Mouse (Mus musculus): Measurements from ENCODE around the gene Baz1b. TPM values are rescaled to one million over a fixed set of nuclear protein-coding genes. Genes with fewer than 3 reads are reported as not detected.
"Not testable (repeated sequence)": the region's sequence is repeated elsewhere in the genome, so short reads cannot be mapped to it uniquely, and the experiment has no call there.

Gene Baz1b
- polyA plus RNA-seq, 1 experiment: 58.9 TPM

DNA sequence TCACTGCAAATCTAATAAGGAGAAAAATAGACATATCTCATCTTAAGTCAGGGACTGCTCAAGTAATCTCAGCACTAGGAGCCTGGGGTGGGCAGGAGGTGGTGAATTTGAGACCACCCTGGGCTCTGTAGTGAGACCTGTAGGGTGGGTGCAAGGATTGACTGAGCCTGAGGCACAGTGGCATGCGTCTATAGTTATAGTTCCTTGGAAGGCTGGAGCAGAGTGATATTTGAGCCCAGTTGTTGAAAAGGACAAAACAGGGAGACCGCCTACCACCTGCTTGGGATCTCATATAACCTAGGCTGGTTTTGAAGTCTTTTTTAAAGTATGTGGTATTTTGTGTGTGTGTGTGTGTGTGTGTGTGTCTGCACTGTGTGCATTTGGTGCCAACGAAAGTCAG is 37.1 kb downstream of the Baz1b start:
- no peak for TF ChIP-seq POLR2A (IDR thresholded peaks at IDR 0.05; ENCODE audit: borderline replicate concordance, low read depth, low read length)
- no peak for TF ChIP-seq CTCF (IDR thresholded peaks at IDR 0.05; ENCODE audit: low read depth, low read length)
- no peak overlapping the region for H3K4me3 ChIP-seq (ENCODE audit: insufficient read depth, low read length)

DNA sequence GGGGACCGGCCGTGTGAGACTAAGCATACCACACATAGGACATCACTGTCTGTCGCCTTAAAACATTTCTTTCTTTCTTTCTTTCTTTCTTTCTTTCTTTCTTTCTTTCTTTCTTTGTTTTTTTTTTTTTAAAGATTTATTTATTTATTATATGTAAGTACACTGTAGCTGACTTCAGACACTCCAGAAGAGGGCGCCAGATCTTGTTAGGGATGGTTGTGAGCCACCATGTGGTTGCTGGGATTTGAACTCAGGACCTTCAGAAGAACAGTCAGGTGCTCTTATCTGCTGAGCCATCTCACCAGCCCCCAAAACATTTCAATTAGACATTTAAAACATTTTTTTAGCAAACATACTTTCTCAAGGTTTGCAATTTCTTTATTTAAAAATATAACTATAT is 38.8 kb downstream of the Baz1b start:
- H3K4me3 ChIP-seq (ENCODE audit: insufficient read depth, low read length); H3K4me1 ChIP-seq (ENCODE audit: control insufficient read depth, insufficient read depth, low read length); H3K27ac ChIP-seq (ENCODE audit: insufficient read depth, low read depth, low read length): not testable (repeated sequence)

More for the DNA sequence above, 37.1 kb downstream of the Baz1b start:
- no peaks in the 10 kb centered on the region for H3K4me1 ChIP-seq (ENCODE audit: control insufficient read depth, insufficient read depth, low read length)
- no peak overlapping the region for H3K27ac ChIP-seq (ENCODE audit: insufficient read depth, low read depth, low read length)

DNA sequence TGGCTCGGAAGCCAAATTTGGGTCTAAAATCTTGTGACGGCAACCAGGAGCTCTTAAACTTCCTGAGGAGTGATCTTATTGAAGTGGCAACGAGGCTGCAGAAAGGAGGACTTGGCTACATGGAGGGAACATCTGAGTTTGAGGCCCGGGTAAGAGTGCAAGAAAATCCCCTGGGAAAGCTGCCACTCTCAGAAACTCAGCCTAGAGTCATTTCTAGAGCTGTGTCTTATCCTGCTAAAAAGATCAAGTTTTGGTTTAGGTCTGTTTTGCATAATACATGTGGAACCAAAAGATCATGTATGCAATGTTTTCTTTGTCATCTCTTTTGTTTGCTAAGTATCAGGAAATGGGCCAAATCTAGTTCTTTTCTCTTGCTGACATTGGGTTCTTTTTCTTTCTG is 43.1 kb downstream of the Baz1b start:
- H3K4me1 ChIP-seq (ENCODE audit: control insufficient read depth, insufficient read depth, low read length): no peaks in the 10 kb centered on the region
- no peak overlapping the region for H3K4me3 ChIP-seq (ENCODE audit: insufficient read depth, low read length)
- no peak for TF ChIP-seq CTCF (IDR thresholded peaks at IDR 0.05; ENCODE audit: low read depth, low read length)
- no peak for TF ChIP-seq POLR2A (IDR thresholded peaks at IDR 0.05; ENCODE audit: borderline replicate concordance, low read depth, low read length)
- H3K27ac ChIP-seq (ENCODE audit: insufficient read depth, low read depth, low read length): no peak overlapping the region

DNA sequence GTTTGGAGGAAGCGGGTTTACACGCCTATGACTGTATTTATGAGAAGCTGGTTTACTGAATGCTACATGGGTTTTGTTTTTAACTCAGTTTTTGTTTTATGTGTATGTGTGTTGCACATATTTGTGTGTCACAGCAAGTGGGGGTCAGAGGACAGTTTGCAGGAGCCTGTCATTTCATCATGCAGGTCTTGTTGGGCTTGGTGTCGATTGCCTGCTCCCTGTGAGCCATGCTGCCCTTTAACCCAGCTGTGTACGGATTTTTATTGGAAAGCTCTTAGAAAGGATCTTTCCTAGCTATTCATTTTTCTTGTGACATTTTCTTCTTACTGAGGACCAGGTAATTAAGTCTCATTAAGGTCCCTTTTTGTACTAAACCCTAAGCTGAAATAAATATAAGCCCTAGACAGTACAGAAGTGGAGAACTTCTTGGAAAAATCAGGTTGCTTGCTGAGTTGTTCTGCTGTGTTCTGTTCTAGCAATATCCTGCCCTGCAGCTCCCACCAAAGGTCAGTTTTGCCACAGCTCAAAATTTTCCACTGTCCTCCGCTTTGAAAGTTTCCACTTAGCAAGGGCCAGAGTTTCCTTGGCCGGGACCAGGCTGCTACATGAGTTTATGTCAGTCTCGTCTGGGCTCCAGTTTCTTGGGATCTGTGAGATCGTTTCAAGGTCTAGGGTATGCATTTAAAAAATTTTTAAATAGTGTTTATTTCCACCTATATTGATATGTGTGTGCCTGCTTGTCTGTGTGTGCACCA is 46.3 kb downstream of the Baz1b start:
- no peak overlapping the region for H3K4me3 ChIP-seq (ENCODE audit: insufficient read depth, low read length)
- H3K27ac ChIP-seq (ENCODE audit: insufficient read depth, low read depth, low read length): no peak overlapping the region
- no peaks in the 10 kb centered on the region for H3K4me1 ChIP-seq (ENCODE audit: control insufficient read depth, insufficient read depth, low read length)
- no peak for TF ChIP-seq CTCF (IDR thresholded peaks at IDR 0.05; ENCODE audit: low read depth, low read length)
- TF ChIP-seq POLR2A (IDR thresholded peaks at IDR 0.05; ENCODE audit: borderline replicate concordance, low read depth, low read length): no peak

GRCm38 (mm10) chr5:135236571-135236970 is 49.5 kb downstream of the Baz1b start:
- no peak overlapping the region for H3K4me3 ChIP-seq (ENCODE audit: insufficient read depth, low read length)
- TF ChIP-seq POLR2A (IDR thresholded peaks at IDR 0.05; ENCODE audit: borderline replicate concordance, low read depth, low read length): no peak
- TF ChIP-seq CTCF (IDR thresholded peaks at IDR 0.05; ENCODE audit: low read depth, low read length): peak; percentile 48; the same call in 1 of the 2 replicates
- no peak overlapping the region for H3K27ac ChIP-seq (ENCODE audit: insufficient read depth, low read depth, low read length)
- H3K4me1 ChIP-seq (ENCODE audit: control insufficient read depth, insufficient read depth, low read length): peaks cover 12% of the 10 kb centered on the region

DNA sequence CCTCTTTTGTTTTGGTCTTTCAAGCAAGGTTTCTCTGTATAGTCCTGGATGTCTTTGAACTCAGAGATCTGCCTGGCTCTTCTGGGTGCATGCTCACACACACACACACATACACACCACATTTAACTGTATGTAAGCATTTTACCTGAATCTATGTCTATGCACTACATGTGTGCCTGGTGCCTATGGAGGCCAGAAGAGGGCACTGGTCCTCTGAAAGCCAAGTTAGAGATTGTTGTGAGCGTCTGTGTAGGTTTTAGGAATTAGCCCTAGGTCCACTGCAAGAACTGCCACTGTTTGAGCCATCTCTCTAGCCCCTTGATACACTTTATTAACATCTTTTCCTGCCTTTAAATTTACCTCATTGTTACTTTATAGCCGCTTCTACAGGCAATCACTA is 51.8 kb downstream of the Baz1b start:
- H3K4me1 ChIP-seq (ENCODE audit: control insufficient read depth, insufficient read depth, low read length): peaks cover 17% of the 10 kb centered on the region
- H3K27ac ChIP-seq (ENCODE audit: insufficient read depth, low read depth, low read length): no peak overlapping the region
- no peak for TF ChIP-seq CTCF (IDR thresholded peaks at IDR 0.05; ENCODE audit: low read depth, low read length)
- no peak for TF ChIP-seq POLR2A (IDR thresholded peaks at IDR 0.05; ENCODE audit: borderline replicate concordance, low read depth, low read length)
- no peak overlapping the region for H3K4me3 ChIP-seq (ENCODE audit: insufficient read depth, low read length)

DNA sequence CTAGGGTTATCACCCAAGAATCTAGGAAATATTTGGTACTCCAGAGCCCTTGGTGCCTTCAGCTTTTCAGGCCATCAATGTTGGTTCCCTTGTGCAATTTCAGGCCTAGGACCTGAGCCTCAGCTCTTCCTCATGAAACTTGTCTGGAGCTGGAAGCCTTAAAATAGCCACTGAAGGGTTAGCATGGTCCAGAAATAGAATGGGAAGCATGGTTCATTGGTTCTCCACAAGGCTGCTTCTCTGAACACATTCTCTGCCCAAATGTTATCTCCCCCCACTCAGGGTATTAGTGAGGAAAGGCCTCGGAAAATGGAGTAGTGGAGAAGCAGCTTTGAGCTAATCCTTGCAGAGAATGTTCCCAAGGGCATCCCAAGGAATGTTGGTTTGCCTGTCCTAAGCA is 54.4 kb downstream of the Baz1b start:
- Histone ChIP-seq H3K4me3 (ENCODE audit: insufficient read depth, low read length) (no peak overlapping the region), H3K4me1 (ENCODE audit: control insufficient read depth, insufficient read depth, low read length) (peaks cover 17% of the 10 kb centered on the region), H3K27ac (ENCODE audit: insufficient read depth, low read depth, low read length) (no peak overlapping the region)
- no peak for TF ChIP-seq CTCF (IDR thresholded peaks at IDR 0.05; ENCODE audit: low read depth, low read length)
- TF ChIP-seq POLR2A (IDR thresholded peaks at IDR 0.05; ENCODE audit: borderline replicate concordance, low read depth, low read length): no peak

DNA sequence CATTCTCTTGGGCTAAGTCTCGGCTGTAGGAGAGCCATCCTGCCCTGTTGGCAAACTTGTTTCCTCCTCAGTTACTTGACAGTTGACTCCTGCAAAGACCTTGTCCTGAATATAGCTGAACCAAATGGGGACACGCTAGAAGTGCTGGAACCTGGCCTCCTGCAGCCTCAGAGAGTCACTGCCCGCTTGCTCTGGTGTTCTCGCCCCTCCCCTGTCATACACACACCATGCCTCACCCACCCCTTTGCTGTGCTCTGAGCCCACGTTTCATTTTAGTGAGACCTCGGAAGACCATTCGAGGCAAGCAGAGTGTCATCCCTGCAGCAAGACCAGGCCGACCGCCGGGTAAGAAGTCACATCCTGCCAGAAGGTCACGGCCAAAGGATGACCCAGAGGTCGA is 55.1 kb downstream of the Baz1b start:
- H3K4me3 ChIP-seq (ENCODE audit: insufficient read depth, low read length): no peak overlapping the region
- no peak for TF ChIP-seq POLR2A (IDR thresholded peaks at IDR 0.05; ENCODE audit: borderline replicate concordance, low read depth, low read length)
- TF ChIP-seq CTCF (IDR thresholded peaks at IDR 0.05; ENCODE audit: low read depth, low read length): no peak
- peaks cover 17% of the 10 kb centered on the region for H3K4me1 ChIP-seq (ENCODE audit: control insufficient read depth, insufficient read depth, low read length)
- H3K27ac ChIP-seq (ENCODE audit: insufficient read depth, low read depth, low read length): no peak overlapping the region

GRCm38 (mm10) chr5:135242608-135243007 is 55.5 kb downstream of the Baz1b start:
- TF ChIP-seq CTCF (IDR thresholded peaks at IDR 0.05; ENCODE audit: low read depth, low read length) (no peak), POLR2A (IDR thresholded peaks at IDR 0.05; ENCODE audit: borderline replicate concordance, low read depth, low read length) (no peak)
- H3K27ac ChIP-seq (ENCODE audit: insufficient read depth, low read depth, low read length): no peak overlapping the region
- no peak overlapping the region for H3K4me3 ChIP-seq (ENCODE audit: insufficient read depth, low read length)
- peaks cover 17% of the 10 kb centered on the region for H3K4me1 ChIP-seq (ENCODE audit: control insufficient read depth, insufficient read depth, low read length)

GRCm38 (mm10) chr5:135243166-135243565 is 56.1 kb downstream of the Baz1b start:
- TF ChIP-seq CTCF (IDR thresholded peaks at IDR 0.05; ENCODE audit: low read depth, low read length) (no peak), POLR2A (IDR thresholded peaks at IDR 0.05; ENCODE audit: borderline replicate concordance, low read depth, low read length) (no peak)
- Histone ChIP-seq H3K27ac (ENCODE audit: insufficient read depth, low read depth, low read length) (no peak overlapping the region), H3K4me3 (ENCODE audit: insufficient read depth, low read length) (no peak overlapping the region), H3K4me1 (ENCODE audit: control insufficient read depth, insufficient read depth, low read length) (peaks cover 17% of the 10 kb centered on the region)

Measured in bone marrow macrophage, adult 2 months (primary cell).